Mouse (Mus musculus) kidney, adult 11 months (tissue): ENCODE data around the gene Gm21874.
"Not testable (repeated sequence)": the region's sequence is repeated elsewhere in the genome, so short reads cannot be mapped to it uniquely, and the experiment has no call there.

Experiments
- DNase-seq: peaks from one replicate; pipeline ENCODE4 v3.0.0; 2022

Gm21874 gene

GRCm38 (mm10) chrY:9416048-9416447, at the start of gene Gm21874:
Gene Gm21874 (minus strand): TSS chrY:9416148.
- DNase-seq, result not testable (repeated sequence)
